Mouse (Mus musculus) kidney, adult 2 months (tissue): ENCODE measurements around the gene Sox9.

Experiments
- CTCF ChIP-seq: fragments of 200-500 bp; conservative IDR thresholded peaks from 2 replicates; pipeline ENCODE4 v1.5.1; 2011; ENCODE audit warnings: low read depth, mild to moderate bottlenecking, control low read depth, low read length, moderate library complexity, mixed read lengths; ENCODE audit not compliant: insufficient read depth, insufficient read length
- POLR2A ChIP-seq: fragments of 200-500 bp; IDR thresholded peaks from one replicate; pipeline ENCODE4 v1.6.1; 2011; ENCODE audit warnings: low read depth, low read length, control low read depth

- TF ChIP-seq CTCF (no peak), POLR2A (no peak)
Observed at GRCm38 (mm10) chr11:112732401-112732800, 49.6 kb upstream of the Sox9 start.
